Mouse (Mus musculus) c-Kit-positive CD71-positive TER-119-positive erythroid progenitor cells, embryonic 14.5 days (primary cell): Measurements from ENCODE around the gene Isoc2a.
A peak's percentile ranks its signal among the peaks of the same experiment; 100 is the strongest.

Source experiments
- DNase-seq: peaks from one replicate; pipeline ENCODE4 v3.0.0-alpha.2; 2013; ENCODE audit warnings: low spot score

Isoc2a gene

GRCm38 (mm10) chr7:4918681-4919080, 41.7 kb downstream of the Isoc2a start:
- DNase-seq, result no peak

- no peak for DNase-seq
Measured at GRCm38 (mm10) chr7:4919096-4919495, 42.1 kb downstream of the Isoc2a start.

- DNase-seq, result no peak
Measured at GRCm38 (mm10) chr7:4919971-4920370, 43.0 kb downstream of the Isoc2a start.

GRCm38 (mm10) chr7:4920496-4920895, 43.5 kb downstream of the Isoc2a start:
- no peak for DNase-seq

GRCm38 (mm10) chr7:4920976-4921823, 44.2 kb downstream of the Isoc2a start:
- DNase-seq, result no peak

GRCm38 (mm10) chr7:4921824-4922482, 45.0 kb downstream of the Isoc2a start, which contains the start of gene Nat14:
Gene Nat14, plus strand, starts transcription at chr7:4922028.
- no peak for DNase-seq

- no peak for DNase-seq
Measured at GRCm38 (mm10) chr7:4922508-4922907, 45.6 kb downstream of the Isoc2a start.

GRCm38 (mm10) chr7:4922931-4923565, 46.1 kb downstream of the Isoc2a start:
- no peak for DNase-seq

GRCm38 (mm10) chr7:4923586-4924364, 46.8 kb downstream of the Isoc2a start:
- DNase-seq, result no peak

GRCm38 (mm10) chr7:4924483-4924882, 47.5 kb downstream of the Isoc2a start:
- DNase-seq, result no peak

GRCm38 (mm10) chr7:4924891-4925301, 47.9 kb downstream of the Isoc2a start:
- DNase-seq, result no peak

- DNase-seq, result no peak
Measured at GRCm38 (mm10) chr7:4925441-4926381, 48.8 kb downstream of the Isoc2a start, which contains the start of gene Ssc5d. Gene Ssc5d, plus strand, starts transcription at chr7:4925785.

- no peak for DNase-seq
Measured at GRCm38 (mm10) chr7:4926849-4927248, 49.9 kb downstream of the Isoc2a start.

- no peak for DNase-seq
Measured at GRCm38 (mm10) chr7:4927711-4928110, 50.8 kb downstream of the Isoc2a start.

GRCm38 (mm10) chr7:4928323-4928722, 51.4 kb downstream of the Isoc2a start:
- no peak for DNase-seq

- DNase-seq, result no peak
Measured at GRCm38 (mm10) chr7:4933103-4933502, 56.1 kb downstream of the Isoc2a start.

- DNase-seq, result no peak
Measured at GRCm38 (mm10) chr7:4934160-4934914, 57.4 kb downstream of the Isoc2a start.

GRCm38 (mm10) chr7:4936832-4937231, 59.9 kb downstream of the Isoc2a start:
- DNase-seq, result no peak

- no peak for DNase-seq
Measured at GRCm38 (mm10) chr7:4937392-4937791, 60.4 kb downstream of the Isoc2a start.

- peak; percentile 62 for DNase-seq
Measured at GRCm38 (mm10) chr7:4938456-4938855, 61.5 kb downstream of the Isoc2a start.
